Mouse (Mus musculus) embryonic facial prominence, embryonic 13.5 days (tissue): ENCODE results near the gene Bcl7a. TPM values are rescaled to one million over a fixed set of nuclear protein-coding genes. Genes with fewer than 3 reads are reported as not detected.

ENCODE experiments used
- ATAC-seq: fragments of 200-750 bp; cut with Nextera tagmentation; 2 replicates; pipeline ENCODE4 v1.8.0; 2017; ENCODE audit warnings: low read depth; ENCODE audit not compliant: insufficient number of reproducible peaks, insufficient read depth, low FRiP score, low TSS enrichment
- H3K27ac ChIP-seq: fragments of 300-500 bp; sonication (generic); 2 replicates; pipeline ENCODE4 v1.5.1; 2015; ENCODE audit warnings: moderate library complexity, mild to moderate bottlenecking, inconsistent platforms
- H3K27me3 ChIP-seq: fragments of 300-500 bp; sonication (generic); 2 replicates; pipeline ENCODE4 v1.6.1; 2015; ENCODE audit warnings: mild to moderate bottlenecking, inconsistent platforms
- H3K36me3 ChIP-seq: fragments of 300-500 bp; sonication (generic); 2 replicates; pipeline ENCODE4 v1.6.1; 2015; ENCODE audit warnings: mild to moderate bottlenecking, inconsistent platforms
- H3K4me1 ChIP-seq: fragments of 300-500 bp; sonication (generic); 2 replicates; pipeline ENCODE4 v1.6.1; 2015; ENCODE audit warnings: inconsistent platforms
- H3K4me2 ChIP-seq: fragments of 300-500 bp; sonication (generic); 2 replicates; pipeline ENCODE4 v1.6.1; 2015; ENCODE audit warnings: moderate library complexity, mild to moderate bottlenecking, inconsistent platforms
- H3K4me3 ChIP-seq: fragments of 300-500 bp; sonication (generic); 2 replicates; pipeline ENCODE4 v1.5.1; 2015; ENCODE audit warnings: mild to moderate bottlenecking, inconsistent platforms
- H3K9ac ChIP-seq: fragments of 300-500 bp; sonication (generic); 2 replicates; pipeline ENCODE4 v1.6.1; 2015; ENCODE audit warnings: mild to moderate bottlenecking, inconsistent platforms
- H3K9me3 ChIP-seq: fragments of 300-500 bp; sonication (generic); 2 replicates; pipeline ENCODE4 v1.6.1; 2016; ENCODE audit warnings: inconsistent platforms
- WGBS: fragments of 180-500 bp; shearing (Covaris S2); methylation state at CpG from one replicate; pipeline ENCODE4 v1.1.7; 2015; ENCODE audit warnings: mixed read lengths; 5-methylcytosine and 5-hydroxymethylcytosine counted together
- polyA plus RNA-seq: library from polyadenylated mRNA; unstranded; fragments of >200 nt; fragmentation: Nextera tagmentation; extraction: Ambion mirVana; gene quantifications from 2 replicates; pipeline ENCODE4 v1.2.1, GENCODE M21; 2015

Gene Bcl7a
- polyA plus RNA-seq, 1 experiment from 2014 or later = 37.5 TPM

- Histone ChIP-seq H3K4me2 (no peak overlapping the region), H3K27me3 (no peaks in the 10 kb centered on the region), H3K9me3 (no peaks in the 10 kb centered on the region), H3K4me1 (peaks cover 39% of the 10 kb centered on the region), H3K4me3 (no peak overlapping the region), H3K9ac (no peak overlapping the region), H3K36me3 (no peaks in the 10 kb centered on the region), H3K27ac (no peak overlapping the region)
- ATAC-seq = no peak
- WGBS = 87% methylated on average over 4 of the region's 4 CpGs
These were observed 55.3 kb downstream of the Bcl7a start for GRCm38 (mm10) chr5:123398856-123399498.

DNA sequence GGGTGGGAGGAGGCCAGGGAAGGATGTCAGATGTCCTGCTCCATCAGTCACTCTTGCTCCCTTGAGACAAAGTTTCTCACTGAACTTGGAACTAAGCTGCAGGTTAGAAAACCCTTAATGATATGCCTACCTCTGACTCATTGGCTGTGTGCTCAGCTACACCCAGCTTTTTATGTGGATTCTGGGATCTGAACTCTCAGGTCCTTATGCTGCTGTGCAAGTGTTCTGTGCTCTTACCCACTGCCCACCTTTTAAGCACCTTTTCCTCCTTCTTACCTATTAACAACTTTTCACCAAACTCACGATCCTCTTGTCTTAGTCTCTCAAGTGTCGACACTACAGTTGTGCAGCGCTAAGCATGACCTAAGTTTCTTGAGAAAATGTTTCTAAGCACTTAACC, 60.8 kb downstream of the Bcl7a start:
- Histone ChIP-seq H3K36me3 (no peaks in the 10 kb centered on the region), H3K4me2 (no peak overlapping the region), H3K4me3 (no peak overlapping the region), H3K9ac (no peak overlapping the region), H3K4me1 (peaks cover 8% of the 10 kb centered on the region; the same call in 1 of the 2 replicates), H3K27me3 (no peaks in the 10 kb centered on the region), H3K9me3 (no peaks in the 10 kb centered on the region), H3K27ac (no peak overlapping the region)
- ATAC-seq = no peak
- 92% methylated on average over 3 of the region's 3 CpGs for WGBS

- Histone ChIP-seq H3K9me3 (no peaks in the 10 kb centered on the region), H3K4me1 (peaks cover 8% of the 10 kb centered on the region; the same call in 1 of the 2 replicates), H3K27ac (peak overlapping the region; percentile 1; the same call in 1 of the 2 replicates), H3K9ac (no peak overlapping the region), H3K4me3 (no peak overlapping the region), H3K36me3 (peaks cover 14% of the 10 kb centered on the region), H3K27me3 (no peaks in the 10 kb centered on the region), H3K4me2 (no peak overlapping the region)
- ATAC-seq = no peak
- 48% methylated on average over 2 of the region's 2 CpGs for WGBS
These were observed 63.3 kb downstream of the Bcl7a start for GRCm38 (mm10) chr5:123406952-123407351.

DNA sequence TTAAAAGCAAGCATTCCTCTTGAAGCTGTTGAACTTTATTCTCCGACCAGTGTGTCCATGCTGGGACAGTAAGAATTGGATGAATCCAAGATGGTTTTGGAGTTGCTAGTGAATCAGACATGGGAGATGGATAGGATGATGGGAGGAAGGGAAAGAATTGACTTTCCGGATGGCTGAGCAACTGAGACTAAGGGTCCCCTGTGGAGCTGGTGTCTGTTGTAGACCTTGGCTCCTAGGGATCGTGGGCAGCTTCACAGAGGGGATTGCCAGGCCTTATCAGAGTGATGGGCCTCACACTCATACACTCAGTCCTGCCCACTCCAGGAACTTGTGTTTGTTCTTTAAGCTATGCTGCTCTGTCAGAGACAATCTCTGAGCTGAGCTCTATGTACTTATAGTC, 64.5 kb downstream of the Bcl7a start:
- ATAC-seq = no peak
- no peak overlapping the region for H3K27ac ChIP-seq
- WGBS = 77% methylated on average over 3 of the region's 3 CpGs

GRCm38 (mm10) chr5:123412193-123412592, 68.6 kb downstream of the Bcl7a start:
- 86% methylated on average over 4 of the region's 4 CpGs for WGBS
- no peak for ATAC-seq
- Histone ChIP-seq H3K9me3 (no peaks in the 10 kb centered on the region), H3K4me3 (no peak overlapping the region), H3K4me2 (no peak overlapping the region), H3K27me3 (no peaks in the 10 kb centered on the region), H3K4me1 (peaks cover 11% of the 10 kb centered on the region), H3K36me3 (peaks cover 14% of the 10 kb centered on the region), H3K27ac (no peak overlapping the region), H3K9ac (no peak overlapping the region)

More for the DNA sequence above, 64.5 kb downstream of the Bcl7a start:
- no peak overlapping the region for H3K9ac ChIP-seq
- no peak overlapping the region for H3K4me3 ChIP-seq
- no peaks in the 10 kb centered on the region for H3K9me3 ChIP-seq
- no peak overlapping the region for H3K4me2 ChIP-seq
- H3K4me1 ChIP-seq = peaks cover 8% of the 10 kb centered on the region; the same call in 1 of the 2 replicates
- H3K27me3 ChIP-seq = no peaks in the 10 kb centered on the region
- H3K36me3 ChIP-seq = peaks cover 14% of the 10 kb centered on the region

- no peaks in the 10 kb centered on the region for H3K9me3 ChIP-seq
- WGBS = 91% methylated on average over 2 of the region's 2 CpGs
- no peak overlapping the region for H3K9ac ChIP-seq
- no peak for ATAC-seq
- peaks cover 10% of the 10 kb centered on the region; the same call in 1 of the 2 replicates for H3K4me1 ChIP-seq
- no peak overlapping the region for H3K27ac ChIP-seq
- peaks cover 14% of the 10 kb centered on the region for H3K36me3 ChIP-seq
- H3K4me2 ChIP-seq = no peak overlapping the region
- no peak overlapping the region for H3K4me3 ChIP-seq
- no peaks in the 10 kb centered on the region for H3K27me3 ChIP-seq
These were observed 70.3 kb downstream of the Bcl7a start for GRCm38 (mm10) chr5:123413866-123414363.

DNA sequence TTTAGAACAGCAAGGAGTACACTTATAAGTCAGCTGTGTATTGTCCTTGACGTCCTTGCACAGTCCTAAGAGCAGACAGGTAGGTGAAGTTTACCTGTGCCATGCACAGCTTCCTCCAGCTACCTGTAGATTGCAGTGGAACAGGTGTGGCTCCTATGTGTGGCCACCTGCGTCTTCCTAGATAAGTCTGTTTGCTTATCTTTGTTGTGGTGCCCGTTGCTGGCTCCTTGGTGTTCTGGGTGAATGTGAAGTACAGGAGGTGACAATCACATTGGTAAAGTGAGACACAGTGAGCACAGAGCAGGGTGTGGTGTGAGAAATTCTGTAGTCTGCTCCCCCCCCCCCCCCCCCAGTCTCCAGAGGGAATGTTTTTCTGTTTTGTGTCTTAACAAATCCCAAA, 72.5 kb downstream of the Bcl7a start:
- Histone ChIP-seq H3K9ac (no peak overlapping the region), H3K4me1 (peaks cover 19% of the 10 kb centered on the region), H3K4me3 (no peak overlapping the region), H3K9me3 (no peaks in the 10 kb centered on the region), H3K36me3 (peaks cover 4% of the 10 kb centered on the region; the same call in 1 of the 2 replicates), H3K27me3 (no peaks in the 10 kb centered on the region), H3K4me2 (no peak overlapping the region), H3K27ac (no peak overlapping the region)
- no peak for ATAC-seq
- WGBS = 89% methylated on average over 3 of the region's 3 CpGs

DNA sequence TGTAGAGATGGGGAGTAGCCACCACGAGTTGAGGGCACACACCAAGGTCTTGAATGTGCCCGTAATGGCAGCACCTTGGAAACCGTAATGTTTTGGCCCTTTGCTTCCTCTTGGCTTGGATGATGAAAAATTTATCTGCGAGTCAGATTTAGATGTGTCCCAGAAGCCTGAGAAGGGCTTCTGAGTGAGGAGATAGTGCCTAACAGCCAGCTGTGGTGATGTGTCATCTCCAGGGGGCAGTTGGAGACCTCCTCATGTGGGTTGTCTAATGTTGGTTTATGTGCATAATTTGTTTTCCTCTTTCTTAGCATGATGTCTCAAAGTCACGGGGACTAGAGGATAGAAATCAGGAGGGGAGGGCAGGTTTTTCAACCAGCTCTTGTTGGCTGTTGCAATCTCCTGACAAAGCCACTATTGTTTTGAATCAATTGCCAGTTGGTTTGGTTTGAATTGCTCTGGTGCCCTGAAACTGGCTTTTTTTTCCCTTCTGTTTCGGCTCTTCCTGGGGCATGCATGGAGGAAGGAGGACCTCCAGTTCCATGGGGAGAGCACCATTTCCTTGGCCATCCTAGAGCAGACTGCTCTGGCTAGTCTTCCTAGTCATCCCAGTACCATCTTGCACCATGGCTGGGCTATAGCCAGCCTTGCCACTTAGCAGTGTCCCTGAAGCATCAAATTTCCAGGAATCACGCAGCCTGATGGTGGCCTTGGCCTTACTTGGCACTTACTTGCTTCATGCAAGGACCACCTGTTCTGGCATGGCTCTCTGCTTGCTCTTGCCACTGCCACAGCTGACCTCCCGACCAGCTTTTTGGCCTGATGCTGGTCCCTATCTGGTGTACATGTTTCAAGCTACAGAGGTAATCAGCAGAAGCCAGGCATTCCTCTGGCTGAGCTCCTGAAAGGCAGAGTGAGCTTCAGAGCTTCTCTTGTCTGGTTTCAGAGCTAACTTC, 73.2 kb downstream of the Bcl7a start:
- Histone ChIP-seq H3K9me3 (no peaks in the 10 kb centered on the region), H3K4me1 (peaks cover 19% of the 10 kb centered on the region), H3K27ac (no peak overlapping the region), H3K4me2 (no peak overlapping the region), H3K27me3 (no peaks in the 10 kb centered on the region), H3K9ac (no peak overlapping the region), H3K36me3 (no peaks in the 10 kb centered on the region), H3K4me3 (no peak overlapping the region)
- WGBS = 63% methylated on average over 8 of the region's 8 CpGs
- ATAC-seq = no peak

DNA sequence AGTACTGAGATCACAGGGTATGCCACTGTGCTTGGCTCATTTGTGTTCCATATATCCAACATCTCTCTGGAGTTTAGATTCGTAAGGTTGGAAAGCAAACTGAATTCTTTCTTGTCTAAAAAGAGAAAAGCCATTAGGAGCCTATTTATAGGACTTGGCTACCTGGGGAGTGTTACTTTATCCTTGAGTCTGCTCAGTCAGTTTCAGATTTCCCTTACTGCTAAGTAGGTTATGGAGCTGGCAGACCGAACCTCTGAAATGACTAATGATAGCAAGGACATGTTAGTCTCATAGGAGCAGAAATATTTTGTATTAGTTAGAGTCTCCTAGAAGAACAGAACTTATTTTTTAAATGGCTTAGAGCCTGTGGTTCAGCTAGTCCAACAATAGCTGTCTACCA, 80.3 kb downstream of the Bcl7a start:
- Histone ChIP-seq H3K27ac (no peak overlapping the region), H3K4me1 (peaks cover 9% of the 10 kb centered on the region), H3K4me2 (no peak overlapping the region), H3K4me3 (no peak overlapping the region), H3K9ac (no peak overlapping the region), H3K27me3 (no peaks in the 10 kb centered on the region), H3K9me3 (no peaks in the 10 kb centered on the region), H3K36me3 (peaks cover 6% of the 10 kb centered on the region)
- no peak for ATAC-seq
- 67% methylated on average over 2 of the region's 2 CpGs for WGBS
